Mouse (Mus musculus) kidney, postnatal 25 days (tissue): ENCODE measurements around the gene Xrra1.

Experiments used
- DNase-seq, 2 experiments: peaks; one replicate each; pipeline ENCODE4 v3.0.0; 2021; ENCODE audit warnings: mixed read lengths in 2 of 2

Xrra1 gene

GRCm38 (mm10) chr7:99851618-99852017 lies 7.3 kb upstream of the Xrra1 start:
- DNase-seq = no peak

GRCm38 (mm10) chr7:99853350-99853749 lies 5.6 kb upstream of the Xrra1 start:
- no peak for DNase-seq

GRCm38 (mm10) chr7:99854311-99854710 lies 4.6 kb upstream of the Xrra1 start:
- no peak for DNase-seq

- DNase-seq = no peak
Measured at GRCm38 (mm10) chr7:99856266-99856861, 2.6 kb upstream of the Xrra1 start.

- no peak for DNase-seq
Measured at GRCm38 (mm10) chr7:99858175-99858812, 622 bp upstream of the Xrra1 start.

GRCm38 (mm10) chr7:99863362-99863761 lies 4.4 kb downstream of the Xrra1 start, which contains the start of gene Spcs2:
TSS of gene Spcs2 (minus strand) at chr7:99863462.
- no peak for DNase-seq

GRCm38 (mm10) chr7:99864241-99865028 lies 5.5 kb downstream of the Xrra1 start:
- DNase-seq = no peak

- no peak for DNase-seq
Measured at GRCm38 (mm10) chr7:99865219-99865618, 6.3 kb downstream of the Xrra1 start.

- no peak for DNase-seq
Measured at GRCm38 (mm10) chr7:99869296-99869695, 10.4 kb downstream of the Xrra1 start.

- no peak for DNase-seq
Measured at GRCm38 (mm10) chr7:99873965-99874364, 15.0 kb downstream of the Xrra1 start.

- no peak for DNase-seq
Measured at GRCm38 (mm10) chr7:99875891-99876290, 17.0 kb downstream of the Xrra1 start.

GRCm38 (mm10) chr7:99876345-99876744 lies 17.4 kb downstream of the Xrra1 start:
- peak; percentile 70 to 91 for DNase-seq

- DNase-seq = no peak
Measured at GRCm38 (mm10) chr7:99878254-99878653, 19.3 kb downstream of the Xrra1 start.

GRCm38 (mm10) chr7:99887230-99887735 lies 28.4 kb downstream of the Xrra1 start:
- no peak for DNase-seq

- DNase-seq = no peak
Measured at GRCm38 (mm10) chr7:99887743-99888142, 28.8 kb downstream of the Xrra1 start.

GRCm38 (mm10) chr7:99889175-99889880 lies 30.4 kb downstream of the Xrra1 start:
- DNase-seq = no peak

GRCm38 (mm10) chr7:99890168-99890755 lies 31.3 kb downstream of the Xrra1 start:
- no peak for DNase-seq

GRCm38 (mm10) chr7:99891471-99891870 lies 32.6 kb downstream of the Xrra1 start:
- no peak for DNase-seq

GRCm38 (mm10) chr7:99892351-99892750 lies 33.4 kb downstream of the Xrra1 start:
- no peak for DNase-seq

- DNase-seq = no peak
Measured at GRCm38 (mm10) chr7:99893967-99894366, 35.1 kb downstream of the Xrra1 start.

- no peak for DNase-seq
Measured at GRCm38 (mm10) chr7:99894478-99894877, 35.6 kb downstream of the Xrra1 start.

- no peak for DNase-seq
Measured at GRCm38 (mm10) chr7:99896905-99897304, 38.0 kb downstream of the Xrra1 start.

- no peak for DNase-seq
Measured at GRCm38 (mm10) chr7:99902208-99902607, 43.3 kb downstream of the Xrra1 start.
